Mouse (Mus musculus): ENCODE data around the gene Inpp4a.

Inpp4a gene

GRCm38 (mm10) chr1:37415394-37415793 lies 115.7 kb downstream of the Inpp4a start:
- no peak for DNase-seq (ENCODE audit: low spot score in 2 of 2)

- DNase-seq (ENCODE audit: low spot score in 2 of 2): peak in 1 of 2 experiments; percentile 23
Observed at GRCm38 (mm10) chr1:37419420-37419819, 119.8 kb downstream of the Inpp4a start.

GRCm38 (mm10) chr1:37427144-37427875 lies 127.6 kb downstream of the Inpp4a start:
- DNase-seq (ENCODE audit: low spot score in 2 of 2): no peak

- no peak for DNase-seq (ENCODE audit: low spot score in 2 of 2)
Observed at GRCm38 (mm10) chr1:37428911-37429310, 129.2 kb downstream of the Inpp4a start.

- DNase-seq (ENCODE audit: low spot score in 2 of 2): peak; percentile 93 to 94
Observed at GRCm38 (mm10) chr1:37429366-37430296, 130.0 kb downstream of the Inpp4a start, which contains the start of the genes Coa5 and Unc50. Gene Coa5 (minus strand): TSS chr1:37430103. Gene Unc50 (plus strand): TSS chr1:37430139.

- peak in 1 of 2 experiments; percentile 12 for DNase-seq (ENCODE audit: low spot score in 2 of 2)
Observed at GRCm38 (mm10) chr1:37430297-37430840, 130.7 kb downstream of the Inpp4a start.

GRCm38 (mm10) chr1:37436419-37436818 lies 136.8 kb downstream of the Inpp4a start:
- no peak for DNase-seq (ENCODE audit: low spot score in 2 of 2)

- DNase-seq (ENCODE audit: low spot score in 2 of 2): no peak
Observed at GRCm38 (mm10) chr1:37442848-37443835, 143.5 kb downstream of the Inpp4a start.

- DNase-seq (ENCODE audit: low spot score in 2 of 2): peak; percentile 24 to 34
Observed at GRCm38 (mm10) chr1:37448361-37449095, 148.9 kb downstream of the Inpp4a start.

GRCm38 (mm10) chr1:37451270-37451669 lies 151.6 kb downstream of the Inpp4a start:
- DNase-seq (ENCODE audit: low spot score in 2 of 2): no peak

- DNase-seq (ENCODE audit: low spot score in 2 of 2): no peak
Observed at GRCm38 (mm10) chr1:37457546-37457945, 157.9 kb downstream of the Inpp4a start.
